Mouse (Mus musculus) left cerebral cortex, adult 2 months (tissue): ENCODE results near the gene Foxc2. TPM values are rescaled to one million over a fixed set of nuclear protein-coding genes. Genes with fewer than 3 reads are reported as not detected.

ENCODE experiments used
- DNase-seq, 2 experiments: peaks; one replicate each; pipeline ENCODE4 v3.0.0; 2021 to 2022; ENCODE audit warnings: low spot score in 2 of 2, mixed read lengths in 1 of 2; ENCODE audit errors: extremely low spot score in 1 of 2
- H3K27ac ChIP-seq: fragments of 200-600 bp; 2 replicates; pipeline ENCODE4 v1.8.1; 2022
- H3K4me3 ChIP-seq: fragments of 200-600 bp; 2 replicates; pipeline ENCODE4 v1.8.1; 2022
- CTCF ChIP-seq: fragments of 200-600 bp; IDR thresholded peaks from 2 replicates; pipeline ENCODE4 v1.8.1; 2022; ENCODE audit warnings: antibody characterized with exemption, mild to moderate bottlenecking, moderate library complexity
- intact Hi-C: fragments of 180-260 bp; cut with DNase I; formaldehyde crosslinking; loops from one replicate; pipeline ENCODE4 v1.15.1; 2025
- microRNA-seq, 2 experiments: library from miRNA; unstranded; fragments of <30 nt; microRNA quantifications; one replicate each; pipeline ENCODE4 v1.2.0; 2021
- total RNA-seq, 2 experiments: library from RNA; stranded (reverse); gene quantifications; 2 replicates each; pipeline ENCODE4 v1.2.3; 2021

Gene Foxc2
- total RNA-seq, 2 experiments from 2014 or later: 1.5 to 2.3 TPM

GRCm38 (mm10) chr8:121168033-121168432 is 52.1 kb downstream of the Foxc2 start:
- no peak for TF ChIP-seq CTCF
- H3K27ac ChIP-seq: no peak overlapping the region
- intact Hi-C loops: no loop called here
- H3K4me3 ChIP-seq: no peak overlapping the region
- DNase-seq: no peak

Small RNA genes within 50 kb of the gene (microRNA-seq; reads per million reads assigned to microRNA genes)
- 0 reads per million in 2 experiments for gene Gm27530

Other genes with a start within 250 kb of the Foxc2 start
- under 1 TPM; 0.79 to 0.91 TPM for gene Foxf1, start 31.8 kb upstream of the Foxc2 start, total RNA-seq
- 10 to 100 TPM; 40.0 to 46.5 TPM for gene Mthfsd, start 7.8 kb upstream of the Foxc2 start, total RNA-seq
- under 1 TPM in 1 of 2 experiments, not detected in 1; 0.21 TPM for gene Foxl1, start 11.8 kb downstream of the Foxc2 start, total RNA-seq